Mouse (Mus musculus): ENCODE results near the gene Ttc27.

- TF ChIP-seq CTCF (IDR thresholded peaks at IDR 0.05; ENCODE audit: low read depth) (no peak), EP300 (optimal IDR thresholded peaks at IDR 0.05) (no peak)
Observed at GRCm38 (mm10) chr17:74717618-74718151, at the start of gene Ttc27.
